Mouse (Mus musculus) spleen, adult 2 months (tissue): Measurements from ENCODE around the gene Ssc5d.

Source experiments
- CTCF ChIP-seq: fragments of 200-500 bp; IDR thresholded peaks from 2 replicates; pipeline ENCODE4 v1.5.1; 2011; ENCODE audit warnings: mild to moderate bottlenecking, inconsistent platforms; ENCODE audit not compliant: insufficient read depth, insufficient read length, insufficient replicate concordance; ENCODE audit errors: extremely low read depth
- POLR2A ChIP-seq: fragments of 200-500 bp; IDR thresholded peaks from 2 replicates; pipeline ENCODE4 v1.6.1; 2011; ENCODE audit warnings: low read depth, low read length, inconsistent platforms

GRCm38 (mm10) chr7:4936832-4937231, 11.2 kb downstream of the Ssc5d start:
- TF ChIP-seq CTCF (no peak), POLR2A (no peak)
